Mouse (Mus musculus): ENCODE results near the gene Gtf2ird1. TPM values are rescaled to one million over a fixed set of nuclear protein-coding genes. Genes with fewer than 3 reads are reported as not detected.
A peak's percentile ranks its signal among the peaks of the same experiment; 100 is the strongest.
"Not testable (repeated sequence)": the region's sequence is repeated elsewhere in the genome, so short reads cannot be mapped to it uniquely, and the experiment has no call there.

The Gtf2ird1 gene
- polyA plus RNA-seq, 1 experiment from 2014 or later, result 46.7 TPM

- no peak for ATAC-seq (replicated peaks; ENCODE audit: low FRiP score, low read depth)
- no peaks in the 10 kb centered on the region for H3K9me3 ChIP-seq (replicated peaks; ENCODE audit: low read length)
Observed at GRCm38 (mm10) chr5:134374546-134374945, 82.0 kb downstream of the Gtf2ird1 start.

DNA sequence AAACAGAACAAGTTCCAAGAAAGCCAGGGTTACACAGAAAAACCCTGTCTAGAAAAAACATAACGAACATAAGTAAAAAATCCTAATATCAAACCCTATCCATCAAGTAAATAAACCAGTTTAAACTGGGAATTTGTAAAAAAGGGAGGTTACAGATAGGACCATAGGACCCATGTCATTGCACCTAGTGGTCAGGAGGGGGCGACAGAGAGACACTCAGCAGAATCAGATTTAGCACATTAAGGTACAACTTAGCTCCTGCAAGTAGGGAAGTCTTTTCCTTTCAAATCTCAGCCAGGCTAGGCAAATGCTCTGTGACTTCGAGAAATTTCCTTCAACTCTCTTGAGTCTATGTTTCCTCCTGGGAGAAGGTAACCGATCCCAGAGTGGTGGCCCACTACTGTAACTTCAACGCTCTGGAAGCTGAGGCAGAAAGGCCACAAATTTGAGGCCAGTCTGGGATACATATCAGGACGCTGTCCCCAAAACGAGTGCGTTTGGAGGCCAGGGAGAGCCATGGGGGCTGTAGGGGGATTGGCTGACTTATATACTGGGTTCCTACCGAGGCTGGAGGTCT is 82.5 kb downstream of the Gtf2ird1 start:
- 63% methylated on average over 9 of the region's 9 CpGs for WGBS
- Histone ChIP-seq H3K9ac (ENCODE audit: low read depth, low read length) (no peak overlapping the region), H3K36me3 (ENCODE audit: insufficient read depth, low read length) (peaks cover 28% of the 10 kb centered on the region), H3K4me1 (replicated peaks; ENCODE audit: insufficient read depth, low read length) (no peaks in the 10 kb centered on the region), H3K4me2 (ENCODE audit: low read length) (no peak overlapping the region), H3K9me3 (replicated peaks; ENCODE audit: low read length) (no peaks in the 10 kb centered on the region), H3K4me3 (replicated peaks; ENCODE audit: low read depth, low read length) (no peak overlapping the region), H3K27me3 (ENCODE audit: insufficient read depth, low read length) (no peaks in the 10 kb centered on the region), H3K27ac (peak overlapping the region; percentile 77)
- TF ChIP-seq CTCF (IDR thresholded peaks at IDR 0.05; ENCODE audit: low read depth), result peak; percentile 94
- DNase-seq (ENCODE audit: low spot score), result peak; percentile 88
- no peak for ATAC-seq (replicated peaks; ENCODE audit: low FRiP score, low read depth)

More at GRCm38 (mm10) chr5:134374546-134374945, 82.0 kb downstream of the Gtf2ird1 start:
- peaks cover 28% of the 10 kb centered on the region for H3K36me3 ChIP-seq (ENCODE audit: insufficient read depth, low read length)
- DNase-seq (ENCODE audit: low spot score), result peak; percentile 71
- no peak overlapping the region for H3K9ac ChIP-seq (ENCODE audit: low read depth, low read length)
- peak overlapping the region; percentile 77 for H3K27ac ChIP-seq
- no peak for TF ChIP-seq CTCF (IDR thresholded peaks at IDR 0.05; ENCODE audit: low read depth)
- no peaks in the 10 kb centered on the region for H3K27me3 ChIP-seq (ENCODE audit: insufficient read depth, low read length)
- H3K4me2 ChIP-seq (ENCODE audit: low read length), result no peak overlapping the region
- H3K4me1 ChIP-seq (replicated peaks; ENCODE audit: insufficient read depth, low read length), result no peaks in the 10 kb centered on the region
- H3K4me3 ChIP-seq (replicated peaks; ENCODE audit: low read depth, low read length), result no peak overlapping the region

DNA sequence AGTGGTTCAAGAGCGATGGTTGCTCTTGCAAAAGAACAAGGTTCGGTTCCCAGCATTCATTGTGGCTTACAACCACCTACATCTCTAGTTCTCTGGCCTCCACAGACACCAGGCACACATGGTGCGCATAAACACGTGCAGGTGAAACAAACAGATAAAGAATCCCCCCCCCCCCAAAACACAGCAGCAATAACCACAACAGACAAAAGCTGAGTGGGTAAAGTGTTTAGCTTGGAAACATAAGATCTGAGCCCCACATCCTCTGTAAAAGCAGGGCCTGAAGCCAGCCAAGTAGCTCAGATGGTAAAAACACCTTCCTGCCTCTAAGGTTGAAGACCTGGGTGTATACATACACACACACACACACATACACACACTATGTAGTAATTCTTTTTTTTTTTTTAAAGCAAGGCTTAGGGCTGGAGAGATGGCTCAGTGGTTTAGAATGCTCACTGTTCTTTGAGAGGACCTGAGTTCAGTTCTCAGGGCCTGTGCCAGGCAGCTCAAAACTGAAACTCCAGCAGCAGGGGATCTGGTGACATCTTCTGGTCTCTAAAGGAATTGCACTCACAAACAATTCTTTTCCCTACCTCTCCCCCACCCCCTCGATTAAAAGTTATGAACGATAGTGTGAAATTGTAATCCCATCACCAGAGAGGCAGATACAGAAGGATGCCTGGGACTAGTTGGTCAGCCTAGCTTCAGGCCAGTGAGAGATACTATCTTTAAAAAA is 83.4 kb downstream of the Gtf2ird1 start:
- H3K4me1 ChIP-seq (replicated peaks; ENCODE audit: insufficient read depth, low read length), result no peaks in the 10 kb centered on the region
- no peak overlapping the region for H3K9ac ChIP-seq (ENCODE audit: low read depth, low read length)
- H3K27ac ChIP-seq, result no peak overlapping the region
- no peaks in the 10 kb centered on the region for H3K27me3 ChIP-seq (ENCODE audit: insufficient read depth, low read length)
- no peak overlapping the region for H3K4me2 ChIP-seq (ENCODE audit: low read length)
- H3K36me3 ChIP-seq (ENCODE audit: insufficient read depth, low read length), result peaks cover 28% of the 10 kb centered on the region
- ATAC-seq (replicated peaks; ENCODE audit: low FRiP score, low read depth), result no peak
- WGBS, result 94% methylated on average over 6 of the region's 6 CpGs
- peak; percentile 47; the same call in 1 of the 2 replicates for TF ChIP-seq CTCF (IDR thresholded peaks at IDR 0.05; ENCODE audit: low read depth)
- H3K4me3 ChIP-seq (replicated peaks; ENCODE audit: low read depth, low read length), result no peak overlapping the region
- DNase-seq (ENCODE audit: low spot score), result no peak
- no peaks in the 10 kb centered on the region for H3K9me3 ChIP-seq (replicated peaks; ENCODE audit: low read length)

- H3K36me3 ChIP-seq (ENCODE audit: insufficient read depth, low read length), result peaks cover 16% of the 10 kb centered on the region
- 79% methylated on average over 5 of the region's 5 CpGs for WGBS
Observed at GRCm38 (mm10) chr5:134371511-134372289, 84.8 kb downstream of the Gtf2ird1 start.

GRCm38 (mm10) chr5:134370831-134371230 is 85.7 kb downstream of the Gtf2ird1 start:
- 75% methylated on average over 2 of the region's 2 CpGs for WGBS
- peaks cover 12% of the 10 kb centered on the region; the same call in 1 of the 2 replicates for H3K36me3 ChIP-seq (ENCODE audit: insufficient read depth, low read length)
- no peak for ATAC-seq (replicated peaks; ENCODE audit: low FRiP score, low read depth)

More at GRCm38 (mm10) chr5:134371511-134372289, 84.8 kb downstream of the Gtf2ird1 start:
- Histone ChIP-seq H3K9me3 (replicated peaks; ENCODE audit: low read length) (no peaks in the 10 kb centered on the region), H3K4me3 (replicated peaks; ENCODE audit: low read depth, low read length) (no peak overlapping the region), H3K9ac (ENCODE audit: low read depth, low read length) (no peak overlapping the region), H3K27me3 (ENCODE audit: insufficient read depth, low read length) (no peaks in the 10 kb centered on the region), H3K4me1 (replicated peaks; ENCODE audit: insufficient read depth, low read length) (no peaks in the 10 kb centered on the region), H3K4me2 (ENCODE audit: low read length) (no peak overlapping the region), H3K27ac (no peak overlapping the region)
- DNase-seq (ENCODE audit: low spot score) (no peak), ATAC-seq (replicated peaks; ENCODE audit: low FRiP score, low read depth) (no peak)
- no peak for TF ChIP-seq CTCF (IDR thresholded peaks at IDR 0.05; ENCODE audit: low read depth)

DNA sequence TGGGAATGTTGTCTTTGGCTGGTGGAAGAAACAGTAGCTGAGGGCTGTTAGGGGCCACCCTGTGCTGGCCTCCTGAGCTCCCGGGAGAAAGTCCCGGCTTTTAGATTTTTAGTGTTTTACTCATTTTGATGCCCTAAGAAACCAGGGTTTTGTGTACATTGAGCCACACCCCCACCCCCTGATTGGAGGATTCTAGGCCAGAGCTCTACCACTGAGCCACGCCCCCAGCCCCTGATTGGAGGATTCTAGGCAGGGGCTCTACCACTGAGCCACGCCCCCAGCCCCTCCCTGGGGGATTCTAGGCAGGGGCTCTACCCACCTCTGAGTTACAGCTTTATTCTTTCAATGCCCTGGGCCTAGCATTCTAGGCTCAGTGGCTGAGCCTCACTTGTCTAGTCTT is 97.4 kb downstream of the Gtf2ird1 start:
- H3K9me3 ChIP-seq (replicated peaks; ENCODE audit: low read length), result no peaks in the 10 kb centered on the region
- ATAC-seq (replicated peaks; ENCODE audit: low FRiP score, low read depth) (no peak), DNase-seq (ENCODE audit: low spot score) (no peak)
- H3K27me3 ChIP-seq (ENCODE audit: insufficient read depth, low read length), result no peaks in the 10 kb centered on the region
- H3K9ac ChIP-seq (ENCODE audit: low read depth, low read length), result no peak overlapping the region
- peaks cover 47% of the 10 kb centered on the region for H3K36me3 ChIP-seq (ENCODE audit: insufficient read depth, low read length)
- H3K4me3 ChIP-seq (replicated peaks; ENCODE audit: low read depth, low read length), result no peak overlapping the region
- H3K4me1 ChIP-seq (replicated peaks; ENCODE audit: insufficient read depth, low read length), result no peaks in the 10 kb centered on the region
- 83% methylated on average over 4 of the region's 4 CpGs for WGBS
- H3K27ac ChIP-seq, result no peak overlapping the region
- no peak overlapping the region for H3K4me2 ChIP-seq (ENCODE audit: low read length)
- TF ChIP-seq CTCF (IDR thresholded peaks at IDR 0.05; ENCODE audit: low read depth), result no peak

More at GRCm38 (mm10) chr5:134370831-134371230, 85.7 kb downstream of the Gtf2ird1 start:
- Histone ChIP-seq H3K27ac (no peak overlapping the region), H3K9ac (ENCODE audit: low read depth, low read length) (no peak overlapping the region), H3K9me3 (replicated peaks; ENCODE audit: low read length) (no peaks in the 10 kb centered on the region), H3K4me2 (ENCODE audit: low read length) (no peak overlapping the region), H3K4me1 (replicated peaks; ENCODE audit: insufficient read depth, low read length) (no peaks in the 10 kb centered on the region), H3K27me3 (ENCODE audit: insufficient read depth, low read length) (no peaks in the 10 kb centered on the region), H3K4me3 (replicated peaks; ENCODE audit: low read depth, low read length) (no peak overlapping the region)
- DNase-seq (ENCODE audit: low spot score), result no peak
- TF ChIP-seq CTCF (IDR thresholded peaks at IDR 0.05; ENCODE audit: low read depth), result no peak

- H3K27ac ChIP-seq; H3K4me2 ChIP-seq (ENCODE audit: low read length); DNase-seq (ENCODE audit: low spot score); H3K27me3 ChIP-seq (ENCODE audit: insufficient read depth, low read length); H3K9ac ChIP-seq (ENCODE audit: low read depth, low read length); H3K4me1 ChIP-seq (replicated peaks; ENCODE audit: insufficient read depth, low read length); ATAC-seq (replicated peaks; ENCODE audit: low FRiP score, low read depth); H3K9me3 ChIP-seq (replicated peaks; ENCODE audit: low read length); H3K4me3 ChIP-seq (replicated peaks; ENCODE audit: low read depth, low read length): not testable (repeated sequence)
- H3K36me3 ChIP-seq (ENCODE audit: insufficient read depth, low read length), result peaks cover 29% of the 10 kb centered on the region
- WGBS, result 93% methylated on average over 4 of the region's 4 CpGs
Observed at GRCm38 (mm10) chr5:134355372-134355771, 101.1 kb downstream of the Gtf2ird1 start.

All from kidney, postnatal 0 days (tissue).